Mouse (Mus musculus) right cerebral cortex, postnatal 10 days (tissue): ENCODE results near the gene Zbtb17.

Source experiments
- DNase-seq, 2 experiments: peaks; one replicate each; pipeline ENCODE4 v3.0.0; 2021; ENCODE audit warnings: low spot score in 2 of 2

Zbtb17 gene

GRCm38 (mm10) chr4:141425484-141426479 lies 18.7 kb upstream of the Zbtb17 start:
- peak; percentile 88 to 92 for DNase-seq

GRCm38 (mm10) chr4:141426796-141427745 lies 17.4 kb upstream of the Zbtb17 start:
- DNase-seq = no peak

GRCm38 (mm10) chr4:141427921-141428320 lies 16.5 kb upstream of the Zbtb17 start:
- no peak for DNase-seq

GRCm38 (mm10) chr4:141429381-141429780 lies 15.1 kb upstream of the Zbtb17 start:
- no peak for DNase-seq

- no peak for DNase-seq
These were observed 14.6 kb upstream of the Zbtb17 start for GRCm38 (mm10) chr4:141429847-141430246.

GRCm38 (mm10) chr4:141430997-141431396 lies 13.5 kb upstream of the Zbtb17 start:
- peak in 1 of 2 experiments; percentile 70 for DNase-seq

GRCm38 (mm10) chr4:141432666-141433065 lies 11.8 kb upstream of the Zbtb17 start:
- no peak for DNase-seq

GRCm38 (mm10) chr4:141433191-141433590 lies 11.3 kb upstream of the Zbtb17 start:
- no peak for DNase-seq

GRCm38 (mm10) chr4:141435974-141436373 lies 8.5 kb upstream of the Zbtb17 start, which contains the start of gene Srarp:
TSS of gene Srarp (minus strand) at chr4:141436105.
- DNase-seq = no peak

- peak in 1 of 2 experiments; percentile 12 for DNase-seq
These were observed 5.2 kb upstream of the Zbtb17 start for GRCm38 (mm10) chr4:141439083-141439803.

GRCm38 (mm10) chr4:141440877-141441276 lies 3.6 kb upstream of the Zbtb17 start:
- DNase-seq = no peak

GRCm38 (mm10) chr4:141443641-141444429 lies 619 bp upstream of the Zbtb17 start:
- no peak for DNase-seq

- DNase-seq = no peak
These were observed 870 bp downstream of the Zbtb17 start for GRCm38 (mm10) chr4:141445328-141445720.

GRCm38 (mm10) chr4:141446211-141446610 lies 1.8 kb downstream of the Zbtb17 start:
- no peak for DNase-seq

- no peak for DNase-seq
These were observed 6.8 kb downstream of the Zbtb17 start for GRCm38 (mm10) chr4:141451251-141451650.

- DNase-seq = no peak
These were observed 7.5 kb downstream of the Zbtb17 start for GRCm38 (mm10) chr4:141451916-141452450.

GRCm38 (mm10) chr4:141454581-141455350 lies 10.3 kb downstream of the Zbtb17 start:
- no peak for DNase-seq

GRCm38 (mm10) chr4:141455526-141455925 lies 11.1 kb downstream of the Zbtb17 start:
- DNase-seq = no peak

- DNase-seq = no peak
These were observed 11.9 kb downstream of the Zbtb17 start for GRCm38 (mm10) chr4:141456193-141456938.
